Mouse (Mus musculus) spleen, adult 2 months (tissue): ENCODE data around the gene Tmem108. TPM values are rescaled to one million over a fixed set of nuclear protein-coding genes. Genes with fewer than 3 reads are reported as not detected.
A peak's percentile ranks its signal among the peaks of the same experiment; 100 is the strongest.

Experiments
- DNase-seq, 2 experiments: peaks; one replicate each; pipeline versions ENCODE4 v3.0.0 to v3.0.0-alpha.2; 2012 to 2021; ENCODE audit warnings: low spot score in 2 of 2, low read depth in 1 of 2
- H3K27ac ChIP-seq: fragments of 200-500 bp; 2 replicates; pipeline ENCODE4 v1.5.1; 2012; ENCODE audit warnings: low read length, inconsistent platforms; ENCODE audit not compliant: insufficient read depth
- H3K27me3 ChIP-seq: fragments of 200-500 bp; 2 replicates; pipeline ENCODE4 v1.6.1; 2012; ENCODE audit warnings: mild to moderate bottlenecking, moderate library complexity, low read length, inconsistent platforms; ENCODE audit not compliant: control insufficient read depth, insufficient read depth
- H3K36me3 ChIP-seq: fragments of 200-500 bp; 2 replicates; pipeline ENCODE4 v1.6.1; 2012; ENCODE audit warnings: mild to moderate bottlenecking, low read length, inconsistent platforms; ENCODE audit not compliant: control insufficient read depth, insufficient read depth
- H3K4me1 ChIP-seq: fragments of 200-500 bp; 2 replicates; pipeline ENCODE4 v1.6.1; 2011; ENCODE audit warnings: inconsistent platforms; ENCODE audit not compliant: control insufficient read depth, insufficient read depth, insufficient read length
- H3K4me3 ChIP-seq: fragments of 200-500 bp; 2 replicates; pipeline ENCODE4 v1.5.1; 2011; ENCODE audit warnings: mild to moderate bottlenecking, inconsistent platforms; ENCODE audit not compliant: insufficient read depth, insufficient read length; ENCODE audit errors: extremely low read depth
- CTCF ChIP-seq: fragments of 200-500 bp; IDR thresholded peaks from 2 replicates; pipeline ENCODE4 v1.5.1; 2011; ENCODE audit warnings: mild to moderate bottlenecking, inconsistent platforms; ENCODE audit not compliant: insufficient read depth, insufficient read length, insufficient replicate concordance; ENCODE audit errors: extremely low read depth
- POLR2A ChIP-seq: fragments of 200-500 bp; IDR thresholded peaks from 2 replicates; pipeline ENCODE4 v1.6.1; 2011; ENCODE audit warnings: low read depth, low read length, inconsistent platforms
- WGBS: fragments of 180-500 bp; shearing (Covaris S2); methylation state at CpG from one replicate; pipeline ENCODE4 v1.1.7; 2018; 5-methylcytosine and 5-hydroxymethylcytosine counted together
- polyA plus RNA-seq: library from polyadenylated mRNA; depleted of rRNA; stranded (reverse); fragments of >200 nt; gene quantifications from 2 replicates; pipeline ENCODE4 v1.2.3, GENCODE M21; 2012

The Tmem108 gene
- polyA plus RNA-seq, 1 experiment, result 2.2 TPM

DNA sequence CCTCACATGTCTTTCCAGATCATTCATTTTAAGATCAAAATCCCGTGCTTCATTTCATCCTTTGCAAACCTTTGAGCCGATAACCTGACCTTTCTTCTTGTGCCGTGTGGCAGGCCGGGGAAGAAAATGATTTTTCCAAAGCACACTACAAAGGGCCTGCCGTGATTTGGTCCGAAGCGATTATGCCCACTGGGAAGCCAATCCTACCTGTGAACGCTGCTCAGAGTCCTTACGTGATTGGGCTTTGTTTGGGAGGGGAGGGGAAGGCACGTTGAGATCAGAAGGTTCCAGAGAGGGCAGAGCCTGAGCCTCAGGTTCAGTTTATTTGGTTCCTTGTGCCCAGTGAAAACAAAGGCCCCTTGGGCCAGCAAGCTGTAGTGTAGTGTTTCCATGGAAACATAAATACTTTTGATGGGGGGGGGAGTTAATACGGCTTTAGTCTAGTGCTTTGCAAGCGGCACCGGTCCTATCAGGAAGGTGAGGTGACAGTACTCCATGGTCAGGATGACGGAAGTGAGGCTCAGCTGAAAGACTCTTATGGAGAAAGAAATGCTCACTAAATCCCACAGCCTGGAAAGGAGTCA is 191.4 kb downstream of the Tmem108 start:
- no peak for TF ChIP-seq CTCF
- TF ChIP-seq POLR2A, result no peak
- Histone ChIP-seq H3K4me3 (no peak overlapping the region), H3K4me1 (no peaks in the 10 kb centered on the region), H3K27ac (no peak overlapping the region), H3K36me3 (no peaks in the 10 kb centered on the region), H3K27me3 (no peaks in the 10 kb centered on the region)
- WGBS, result 91% methylated on average over 14 of the region's 14 CpGs
- no peak for DNase-seq

DNA sequence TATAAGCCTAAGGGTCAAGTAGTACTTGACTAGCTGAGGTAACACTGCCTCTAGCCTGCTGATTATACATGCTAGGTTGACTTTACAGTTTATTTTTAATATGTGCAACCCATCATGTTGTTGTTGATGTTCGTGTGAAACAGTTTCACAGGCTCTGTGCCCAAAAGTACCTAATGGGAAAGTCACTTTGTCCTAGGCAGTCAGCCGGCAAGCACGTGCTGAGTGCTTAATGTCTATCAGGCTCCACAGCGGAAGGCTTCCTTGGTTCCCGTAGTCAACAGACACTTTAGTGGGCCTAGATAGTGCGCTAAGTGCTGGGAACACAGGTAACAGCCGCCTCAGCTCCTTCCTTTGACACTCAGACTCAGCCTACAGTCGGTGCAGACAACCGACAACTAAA is 192.7 kb downstream of the Tmem108 start:
- DNase-seq, result no peak
- WGBS, result 89% methylated on average over 9 of the region's 9 CpGs
- no peak overlapping the region for H3K4me3 ChIP-seq
- H3K27me3 ChIP-seq, result no peaks in the 10 kb centered on the region
- no peak overlapping the region for H3K27ac ChIP-seq
- H3K36me3 ChIP-seq, result no peaks in the 10 kb centered on the region
- no peaks in the 10 kb centered on the region for H3K4me1 ChIP-seq
- TF ChIP-seq POLR2A (no peak), CTCF (no peak)

DNA sequence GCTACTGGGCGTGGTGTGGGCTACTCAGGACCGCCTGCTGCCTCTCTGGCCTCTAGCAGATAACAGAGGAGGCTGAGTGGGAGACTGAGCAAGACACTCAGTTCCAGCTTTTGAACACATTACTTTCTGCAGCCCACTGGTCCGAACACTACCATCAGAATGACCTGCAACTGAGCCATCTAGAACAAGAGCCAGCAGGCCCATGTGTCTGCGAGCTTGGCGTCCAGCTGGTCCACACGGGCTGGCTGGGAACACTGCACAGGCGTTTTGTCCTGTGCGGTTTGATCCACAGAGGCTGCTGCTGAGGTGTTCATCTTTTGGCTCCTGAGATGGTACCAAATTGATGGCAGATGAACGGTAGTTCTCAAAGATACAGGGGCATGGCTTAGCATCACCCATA is 196.5 kb downstream of the Tmem108 start:
- WGBS, result 95% methylated on average over 9 of the region's 9 CpGs
- Histone ChIP-seq H3K27ac (no peak overlapping the region), H3K27me3 (no peaks in the 10 kb centered on the region)

DNA sequence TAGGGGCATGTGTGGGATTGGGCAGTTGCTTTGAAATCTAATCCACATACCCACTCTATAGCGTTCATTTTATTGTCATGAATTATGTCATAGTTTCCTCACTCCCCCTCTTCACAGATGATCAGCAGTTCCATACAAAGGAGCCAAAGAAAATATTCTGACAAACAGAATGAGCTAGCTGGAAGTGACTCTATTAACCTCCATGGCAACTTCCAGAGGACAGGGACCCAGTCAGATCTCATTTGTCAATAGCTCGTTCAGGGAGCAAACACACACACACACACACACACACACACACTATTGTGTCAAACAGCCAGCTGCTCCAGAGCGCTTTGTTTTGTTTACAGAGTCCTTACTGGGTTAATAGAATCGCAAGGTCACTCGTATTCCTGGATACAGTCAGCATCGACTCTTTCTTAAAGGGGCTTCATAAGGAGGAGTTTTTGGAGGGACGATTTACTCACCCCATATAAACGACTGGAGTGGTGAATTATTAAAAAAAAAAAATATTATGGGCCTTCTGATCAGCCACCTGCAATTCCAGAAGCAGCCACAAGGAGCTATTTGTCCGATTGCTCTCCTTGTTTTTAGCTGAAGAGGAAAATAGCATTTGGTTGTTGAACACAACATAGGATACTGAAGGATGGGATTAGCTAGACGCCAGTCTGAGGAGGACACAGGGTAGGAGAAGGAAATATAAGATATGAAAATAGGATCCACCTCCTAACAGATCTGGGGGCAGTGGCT is 197.6 kb downstream of the Tmem108 start:
- WGBS, result 45% methylated on average over 10 of the region's 10 CpGs
- DNase-seq, result peak in 1 of 2 experiments; percentile 16
- Histone ChIP-seq H3K4me3 (no peak overlapping the region), H3K27ac (no peak overlapping the region), H3K4me1 (no peaks in the 10 kb centered on the region), H3K36me3 (no peaks in the 10 kb centered on the region), H3K27me3 (no peaks in the 10 kb centered on the region)
- TF ChIP-seq POLR2A (no peak), CTCF (no peak)

More for the DNA sequence above, 196.5 kb downstream of the Tmem108 start:
- no peak for TF ChIP-seq CTCF
- no peak for TF ChIP-seq POLR2A
- DNase-seq, result no peak
- Histone ChIP-seq H3K4me3 (no peak overlapping the region), H3K4me1 (no peaks in the 10 kb centered on the region), H3K36me3 (no peaks in the 10 kb centered on the region)

DNA sequence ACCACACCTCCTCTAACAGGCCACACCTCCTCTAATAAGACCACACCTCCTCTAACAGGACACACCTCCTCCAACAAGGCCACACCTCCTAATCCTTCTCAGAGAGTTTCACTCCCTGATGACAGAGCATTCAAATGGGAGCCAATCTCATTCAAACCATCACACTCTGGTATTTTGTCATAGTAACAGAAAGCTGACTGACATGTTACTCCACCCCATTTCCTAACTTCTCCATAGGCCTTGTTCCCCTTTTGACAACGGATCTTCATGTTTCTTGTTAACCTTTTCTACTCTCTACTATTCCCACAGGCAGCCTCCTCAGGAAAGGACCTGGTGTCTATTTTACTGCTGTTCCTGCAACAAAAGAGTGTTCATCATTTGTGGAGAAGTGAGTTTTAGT is 199.6 kb downstream of the Tmem108 start:
- Histone ChIP-seq H3K4me3 (no peak overlapping the region), H3K27me3 (no peaks in the 10 kb centered on the region), H3K27ac (no peak overlapping the region), H3K4me1 (no peaks in the 10 kb centered on the region), H3K36me3 (no peaks in the 10 kb centered on the region)
- TF ChIP-seq POLR2A (no peak), CTCF (no peak)
- WGBS, result 70% methylated on average over 1 of the region's 1 CpGs
- no peak for DNase-seq

DNA sequence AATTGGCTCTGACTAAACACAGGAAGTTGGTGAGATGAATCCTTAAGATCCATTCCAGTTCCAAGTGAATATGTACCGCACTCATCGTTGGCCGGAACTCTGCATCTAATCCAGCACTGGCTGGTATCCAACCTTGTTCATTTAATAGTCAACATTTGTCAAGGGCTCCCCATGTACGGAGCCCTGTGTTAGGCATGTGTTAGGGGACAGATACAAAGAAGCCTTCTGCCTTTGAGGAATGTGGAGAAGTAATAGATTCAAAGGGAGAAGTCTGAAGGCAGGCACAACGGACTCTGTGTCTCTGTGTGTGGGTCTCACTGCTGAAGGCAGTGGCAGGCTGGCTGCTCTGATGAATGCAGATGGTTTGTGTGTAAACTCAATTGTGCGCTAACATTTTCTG is 202.9 kb downstream of the Tmem108 start:
- no peak for DNase-seq
- H3K36me3 ChIP-seq, result no peaks in the 10 kb centered on the region
- no peak overlapping the region for H3K27ac ChIP-seq
- no peaks in the 10 kb centered on the region for H3K4me1 ChIP-seq
- H3K4me3 ChIP-seq, result no peak overlapping the region
- H3K27me3 ChIP-seq, result no peaks in the 10 kb centered on the region
- 91% methylated on average over 6 of the region's 6 CpGs for WGBS
- TF ChIP-seq POLR2A (no peak), CTCF (no peak)

DNA sequence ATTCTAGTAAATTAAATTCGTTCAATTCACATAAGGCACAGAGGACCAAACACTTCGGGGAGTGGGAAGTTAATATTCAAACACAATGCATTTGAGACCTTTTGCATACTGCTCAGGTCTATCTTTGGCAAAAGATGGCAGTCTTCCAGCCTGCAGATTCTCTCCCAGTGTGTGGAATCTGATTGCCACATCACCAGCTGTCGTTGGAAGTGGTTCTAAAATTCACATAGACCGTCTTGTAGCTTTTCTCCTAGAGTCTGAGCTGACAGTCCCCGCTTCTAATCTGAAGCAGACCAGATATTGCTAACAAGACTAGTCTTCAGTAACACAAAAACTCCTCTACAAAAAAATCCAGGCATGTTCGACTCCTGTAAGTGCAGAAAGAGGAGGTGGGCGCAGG is 203.4 kb downstream of the Tmem108 start:
- no peak for DNase-seq
- Histone ChIP-seq H3K27ac (no peak overlapping the region), H3K27me3 (no peaks in the 10 kb centered on the region), H3K4me1 (no peaks in the 10 kb centered on the region), H3K36me3 (no peaks in the 10 kb centered on the region), H3K4me3 (no peak overlapping the region)
- 82% methylated on average over 7 of the region's 7 CpGs for WGBS
- no peak for TF ChIP-seq POLR2A
